In genomic region chr4:154999379-154999778, GRCm38 (mm10) we compare ENCODE assay signal across 19 mouse cellular contexts. TPM values are rescaled to one million over a fixed set of nuclear protein-coding genes. Genes with fewer than 3 reads are reported as not detected.
"Had no signal": no experiment of that assay in that cellular context is flagged by ENCODE, and none has a peak within 500 bp of the region (broad histone marks: within the 10 kb centered on the region; RNA-seq: fewer than 3 reads in every experiment).

No protein-coding gene starts in this region.

- DNase-seq: gastrocnemius, adult 2 months; gastrocnemius, postnatal 10 days; gastrocnemius, postnatal 36 days; heart, adult 18-20 months; heart, postnatal 10 days; kidney, adult 18-20 months; kidney, adult 9 months; kidney, postnatal 14 days; kidney, postnatal 36 days; layer of hippocampus, adult 9-11 months; layer of hippocampus, postnatal 36 days; left cerebral cortex, postnatal 4 days had no signal

- ATAC-seq: hindbrain, embryonic 16.5 days; inflammation-experienced regulatory T-cells, adult 6 months; intestine, embryonic 15.5 days; intestine, postnatal 0 days; liver, embryonic 12.5 days had no signal

RNA-seq across cellular contexts. Expression of gene Hes5, which starts 38.7 kb away (rescaled TPM):
- total RNA-seq: gastrocnemius, adult 2 months; gastrocnemius, postnatal 36 days; heart, adult 8-10 months; heart, postnatal 10 days; liver, adult 2 months had no signal

RNA-seq across cellular contexts. Expression of gene Plch2, which starts 57.2 kb away (rescaled TPM):
- total RNA-seq: heart, postnatal 10 days; liver, adult 2 months had no signal
